Mouse (Mus musculus): ENCODE measurements around the gene Cnpy1.

GRCm38 (mm10) chr5:28195473-28195872 is 50.1 kb downstream of the Cnpy1 start:
- TF ChIP-seq EP300 (optimal IDR thresholded peaks at IDR 0.05) (no peak), CTCF (IDR thresholded peaks at IDR 0.05; ENCODE audit: low read depth) (no peak)

All from stomach, postnatal 0 days (tissue).